Mouse (Mus musculus): Measurements from ENCODE around the gene Rai14. TPM values are rescaled to one million over a fixed set of nuclear protein-coding genes. Genes with fewer than 3 reads are reported as not detected.
A peak's percentile ranks its signal among the peaks of the same experiment; 100 is the strongest.

Rai14 gene
- polyA plus RNA-seq, 1 experiment from 2014 or later: 21.3 TPM

DNA sequence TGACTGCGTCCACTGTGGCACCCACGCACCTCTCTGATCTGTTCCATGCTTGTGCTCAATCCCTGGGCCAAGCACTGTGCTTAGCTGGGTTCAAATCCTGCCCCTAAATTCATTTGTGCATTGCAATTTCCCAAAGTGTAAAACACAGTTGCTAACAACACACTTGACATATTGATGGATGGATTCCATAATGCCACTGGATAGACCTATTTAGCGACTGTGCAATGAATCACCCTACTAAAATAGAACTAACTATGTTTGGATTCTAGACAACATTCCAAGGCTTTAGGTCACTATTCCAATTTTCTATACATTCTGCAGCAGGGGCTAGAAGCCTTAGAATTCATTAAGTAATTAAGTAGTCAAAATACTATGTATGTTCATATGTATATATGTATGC lies 73.7 kb downstream of the Rai14 start:
- no peak overlapping the region for H3K27ac ChIP-seq (ENCODE audit: low read length)
- H3K4me2 ChIP-seq (ENCODE audit: low read depth, low read length): no peak overlapping the region
- 78% methylated on average over 3 of the region's 3 CpGs for WGBS
- peaks cover 7% of the 10 kb centered on the region; the same call in 1 of the 2 replicates for H3K4me1 ChIP-seq (ENCODE audit: control insufficient read depth, insufficient read depth, low read length)
- no peaks in the 10 kb centered on the region for H3K9me3 ChIP-seq (replicated peaks; ENCODE audit: control insufficient read depth, low read length)
- no peaks in the 10 kb centered on the region for H3K36me3 ChIP-seq (ENCODE audit: control insufficient read depth, insufficient read depth, low read length)
- ATAC-seq (ENCODE audit: insufficient read depth, low FRiP score): no peak
- H3K27me3 ChIP-seq (ENCODE audit: control insufficient read depth, insufficient read depth, low read length): no peaks in the 10 kb centered on the region
- no peak overlapping the region for H3K4me3 ChIP-seq (replicated peaks; ENCODE audit: low read length)
- no peak overlapping the region for H3K9ac ChIP-seq (ENCODE audit: low read length)

DNA sequence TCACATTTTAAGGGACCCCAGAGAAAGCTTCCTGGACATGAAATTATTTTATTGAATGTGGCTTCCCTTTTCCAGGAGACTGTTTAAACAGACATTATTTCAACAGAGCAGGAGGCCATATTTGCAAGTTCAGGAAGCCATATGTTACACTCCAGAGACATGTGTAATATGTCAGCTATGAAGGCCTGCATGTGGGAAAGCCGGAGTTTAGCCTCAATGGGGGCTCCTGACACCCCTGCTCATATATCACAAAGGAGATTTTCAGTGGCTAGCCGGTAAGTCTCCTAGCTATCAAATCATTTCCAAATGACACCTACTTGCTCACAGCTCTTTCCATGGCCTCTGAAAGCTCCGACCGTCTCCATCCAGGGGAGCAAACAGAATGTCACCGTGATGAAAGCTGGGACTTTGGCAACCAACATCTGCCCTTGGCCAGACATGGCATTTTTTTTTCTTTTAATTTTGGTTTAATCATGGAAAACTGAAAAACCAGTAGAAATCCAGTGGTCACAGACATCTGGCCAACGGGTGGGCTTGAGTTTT lies 77.1 kb downstream of the Rai14 start:
- WGBS: 55% methylated on average over 6 of the region's 6 CpGs
- Histone ChIP-seq H3K4me3 (replicated peaks; ENCODE audit: low read length) (no peak overlapping the region), H3K36me3 (ENCODE audit: control insufficient read depth, insufficient read depth, low read length) (no peaks in the 10 kb centered on the region), H3K4me1 (ENCODE audit: control insufficient read depth, insufficient read depth, low read length) (peaks cover 14% of the 10 kb centered on the region), H3K9ac (ENCODE audit: low read length) (no peak overlapping the region), H3K9me3 (replicated peaks; ENCODE audit: control insufficient read depth, low read length) (no peaks in the 10 kb centered on the region), H3K27me3 (ENCODE audit: control insufficient read depth, insufficient read depth, low read length) (no peaks in the 10 kb centered on the region), H3K27ac (ENCODE audit: low read length) (0 out of 2 replicates have a peak overlapping the region, but pooled peaks have one; percentile 1), H3K4me2 (ENCODE audit: low read depth, low read length) (no peak overlapping the region)
- peak; percentile 8; the same call in 1 of the 2 replicates for ATAC-seq (ENCODE audit: insufficient read depth, low FRiP score)

DNA sequence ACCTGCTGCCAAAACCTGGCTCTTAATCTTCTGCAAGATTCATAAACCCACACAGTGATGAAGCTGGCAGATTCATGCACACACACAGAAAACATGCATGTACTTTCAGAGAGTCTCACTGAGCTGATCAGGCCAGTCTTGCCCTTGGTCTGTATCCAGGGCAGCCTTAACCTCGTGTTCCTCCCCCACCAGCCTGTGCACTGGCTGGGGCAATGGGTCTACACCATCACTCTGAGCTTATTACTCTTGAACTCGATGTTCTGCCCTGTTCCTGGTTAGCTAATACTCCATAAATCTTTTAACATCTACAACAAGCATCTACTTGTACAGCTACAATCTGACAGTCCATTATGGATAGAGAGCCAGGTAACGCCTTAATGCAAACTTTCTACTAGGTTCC lies 77.6 kb downstream of the Rai14 start:
- no peak for ATAC-seq (ENCODE audit: insufficient read depth, low FRiP score)
- Histone ChIP-seq H3K4me2 (ENCODE audit: low read depth, low read length) (no peak overlapping the region), H3K36me3 (ENCODE audit: control insufficient read depth, insufficient read depth, low read length) (peaks cover 2% of the 10 kb centered on the region; the same call in 1 of the 2 replicates), H3K4me3 (replicated peaks; ENCODE audit: low read length) (no peak overlapping the region), H3K4me1 (ENCODE audit: control insufficient read depth, insufficient read depth, low read length) (peaks cover 14% of the 10 kb centered on the region), H3K9ac (ENCODE audit: low read length) (no peak overlapping the region), H3K27me3 (ENCODE audit: control insufficient read depth, insufficient read depth, low read length) (no peaks in the 10 kb centered on the region), H3K27ac (ENCODE audit: low read length) (no peak overlapping the region), H3K9me3 (replicated peaks; ENCODE audit: control insufficient read depth, low read length) (no peaks in the 10 kb centered on the region)
- WGBS: 58% methylated on average over 3 of the region's 3 CpGs

DNA sequence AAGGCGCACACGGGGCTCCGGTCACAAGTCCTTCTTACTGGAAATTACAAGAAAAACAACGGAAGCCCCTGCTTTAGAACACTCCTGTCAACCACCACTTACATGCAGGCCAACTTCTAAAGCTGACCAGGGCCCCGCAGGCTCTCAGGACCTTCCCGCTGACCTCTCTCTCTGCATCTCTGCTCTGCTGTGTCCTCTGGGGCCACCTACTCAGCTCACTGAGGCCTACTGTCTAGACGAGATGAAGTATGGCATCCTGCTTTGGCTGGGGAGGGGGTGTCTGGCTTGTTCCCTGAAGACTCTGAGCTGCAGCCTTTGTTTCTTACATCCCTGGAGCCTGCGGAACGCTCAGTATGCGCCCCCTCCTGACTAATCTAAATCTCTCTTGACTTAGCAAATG lies 79.3 kb downstream of the Rai14 start:
- Histone ChIP-seq H3K4me3 (replicated peaks; ENCODE audit: low read length) (no peak overlapping the region), H3K4me1 (ENCODE audit: control insufficient read depth, insufficient read depth, low read length) (peaks cover 14% of the 10 kb centered on the region), H3K27ac (ENCODE audit: low read length) (peak overlapping the region; percentile 66), H3K27me3 (ENCODE audit: control insufficient read depth, insufficient read depth, low read length) (no peaks in the 10 kb centered on the region), H3K9ac (ENCODE audit: low read length) (peak overlapping the region; percentile 55), H3K36me3 (ENCODE audit: control insufficient read depth, insufficient read depth, low read length) (peaks cover 4% of the 10 kb centered on the region; the same call in 1 of the 2 replicates), H3K9me3 (replicated peaks; ENCODE audit: control insufficient read depth, low read length) (no peaks in the 10 kb centered on the region), H3K4me2 (ENCODE audit: low read depth, low read length) (no peak overlapping the region)
- peak; percentile 73; the same call in 1 of the 2 replicates for ATAC-seq (ENCODE audit: insufficient read depth, low FRiP score)
- 32% methylated on average over 10 of the region's 10 CpGs for WGBS

DNA sequence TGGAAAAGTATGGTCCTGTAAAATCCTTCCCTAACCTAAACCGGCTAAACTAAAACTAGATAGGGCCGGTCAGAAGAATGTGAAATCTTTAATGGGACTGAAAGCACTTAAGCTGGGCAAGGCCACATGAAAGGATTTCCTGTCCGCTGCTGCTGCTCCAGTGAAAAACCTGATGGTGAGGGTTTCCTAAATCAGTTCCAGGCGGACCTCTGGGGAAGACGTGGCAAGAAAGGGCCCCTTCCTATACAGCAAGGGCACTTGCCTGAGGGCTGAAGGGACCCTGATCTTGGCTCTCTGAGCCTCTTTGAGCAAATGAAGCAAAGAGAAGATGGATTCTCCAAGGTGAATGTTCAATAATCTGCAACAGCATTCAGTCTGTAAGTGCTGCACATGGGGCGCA lies 80.2 kb downstream of the Rai14 start:
- Histone ChIP-seq H3K4me3 (replicated peaks; ENCODE audit: low read length) (no peak overlapping the region), H3K9me3 (replicated peaks; ENCODE audit: control insufficient read depth, low read length) (no peaks in the 10 kb centered on the region), H3K9ac (ENCODE audit: low read length) (no peak overlapping the region), H3K4me1 (ENCODE audit: control insufficient read depth, insufficient read depth, low read length) (peaks cover 14% of the 10 kb centered on the region), H3K27me3 (ENCODE audit: control insufficient read depth, insufficient read depth, low read length) (no peaks in the 10 kb centered on the region), H3K36me3 (ENCODE audit: control insufficient read depth, insufficient read depth, low read length) (peaks cover 4% of the 10 kb centered on the region; the same call in 1 of the 2 replicates), H3K4me2 (ENCODE audit: low read depth, low read length) (no peak overlapping the region), H3K27ac (ENCODE audit: low read length) (no peak overlapping the region; the same call in 1 of the 2 replicates)
- no peak for ATAC-seq (ENCODE audit: insufficient read depth, low FRiP score)
- WGBS: 62% methylated on average over 6 of the region's 6 CpGs

DNA sequence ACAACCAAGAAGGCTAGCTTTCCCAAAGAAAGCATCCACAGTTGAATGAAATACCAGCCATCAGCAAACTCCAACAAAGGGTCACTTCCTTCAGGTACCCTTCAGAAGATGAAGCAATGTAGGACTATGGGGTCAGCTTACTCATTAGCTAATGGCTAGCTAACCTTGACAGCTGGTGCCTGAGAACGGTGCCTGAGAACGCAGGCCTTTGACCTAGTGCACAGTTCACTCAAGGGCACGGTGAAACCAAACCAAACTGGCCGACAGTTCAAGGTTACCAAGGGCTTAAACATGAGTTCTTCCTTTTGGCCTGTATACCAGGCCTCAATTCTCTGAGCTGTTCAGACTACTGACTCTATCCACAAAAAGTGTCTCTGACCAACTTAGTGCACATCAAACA lies 81.0 kb downstream of the Rai14 start:
- Histone ChIP-seq H3K27ac (ENCODE audit: low read length) (no peak overlapping the region), H3K9me3 (replicated peaks; ENCODE audit: control insufficient read depth, low read length) (no peaks in the 10 kb centered on the region), H3K4me3 (replicated peaks; ENCODE audit: low read length) (no peak overlapping the region), H3K4me1 (ENCODE audit: control insufficient read depth, insufficient read depth, low read length) (peaks cover 14% of the 10 kb centered on the region), H3K27me3 (ENCODE audit: control insufficient read depth, insufficient read depth, low read length) (no peaks in the 10 kb centered on the region), H3K4me2 (ENCODE audit: low read depth, low read length) (no peak overlapping the region), H3K9ac (ENCODE audit: low read length) (no peak overlapping the region), H3K36me3 (ENCODE audit: control insufficient read depth, insufficient read depth, low read length) (peaks cover 4% of the 10 kb centered on the region; the same call in 1 of the 2 replicates)
- ATAC-seq (ENCODE audit: insufficient read depth, low FRiP score): no peak
- 71% methylated on average over 4 of the region's 4 CpGs for WGBS

DNA sequence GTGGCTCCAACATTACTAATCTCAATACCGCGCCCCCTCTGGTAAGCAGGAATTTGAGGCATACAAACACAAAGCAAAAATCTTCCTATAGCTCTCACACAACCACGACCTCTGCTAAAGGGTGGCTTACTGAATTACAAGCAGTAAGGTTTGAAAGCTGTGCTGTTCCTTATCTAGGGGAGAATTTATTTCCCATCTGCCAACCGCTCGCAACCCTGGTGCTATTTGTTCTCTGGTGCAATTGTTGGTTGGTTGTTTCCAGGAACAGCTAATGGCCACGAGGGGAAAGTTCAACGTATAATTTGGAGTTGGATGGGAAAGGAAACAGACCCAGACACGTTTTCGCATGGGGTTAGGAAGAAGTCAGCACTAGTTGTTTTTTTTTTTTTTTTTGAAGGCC lies 81.8 kb downstream of the Rai14 start:
- WGBS: 73% methylated on average over 9 of the region's 9 CpGs
- Histone ChIP-seq H3K4me2 (ENCODE audit: low read depth, low read length) (no peak overlapping the region), H3K27ac (ENCODE audit: low read length) (no peak overlapping the region), H3K4me3 (replicated peaks; ENCODE audit: low read length) (no peak overlapping the region), H3K36me3 (ENCODE audit: control insufficient read depth, insufficient read depth, low read length) (peaks cover 4% of the 10 kb centered on the region; the same call in 1 of the 2 replicates), H3K4me1 (ENCODE audit: control insufficient read depth, insufficient read depth, low read length) (peaks cover 12% of the 10 kb centered on the region), H3K9ac (ENCODE audit: low read length) (no peak overlapping the region), H3K27me3 (ENCODE audit: control insufficient read depth, insufficient read depth, low read length) (no peaks in the 10 kb centered on the region), H3K9me3 (replicated peaks; ENCODE audit: control insufficient read depth, low read length) (no peaks in the 10 kb centered on the region)
- no peak for ATAC-seq (ENCODE audit: insufficient read depth, low FRiP score)

DNA sequence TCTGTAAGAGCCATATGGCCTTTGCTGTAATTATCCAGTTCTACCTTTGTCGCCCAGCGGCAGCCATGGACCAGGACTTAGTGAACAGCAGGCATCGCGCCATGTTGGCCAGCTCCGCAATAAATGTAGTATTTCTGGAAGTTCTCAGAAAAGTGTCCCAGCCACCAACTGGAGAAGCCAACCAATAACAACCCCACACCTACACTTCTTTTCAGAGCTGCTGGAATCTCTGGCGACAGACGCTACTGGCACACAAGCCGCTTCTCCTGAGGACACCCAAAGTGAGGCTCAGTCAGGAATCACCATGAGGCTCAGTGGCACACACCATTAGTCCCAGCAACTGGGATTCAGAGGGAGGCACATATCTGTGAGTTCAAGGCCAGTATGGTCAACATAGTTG lies 82.4 kb downstream of the Rai14 start:
- Histone ChIP-seq H3K9me3 (replicated peaks; ENCODE audit: control insufficient read depth, low read length) (no peaks in the 10 kb centered on the region), H3K9ac (ENCODE audit: low read length) (no peak overlapping the region), H3K4me1 (ENCODE audit: control insufficient read depth, insufficient read depth, low read length) (peaks cover 12% of the 10 kb centered on the region), H3K27ac (ENCODE audit: low read length) (no peak overlapping the region), H3K36me3 (ENCODE audit: control insufficient read depth, insufficient read depth, low read length) (peaks cover 4% of the 10 kb centered on the region; the same call in 1 of the 2 replicates), H3K4me2 (ENCODE audit: low read depth, low read length) (no peak overlapping the region), H3K27me3 (ENCODE audit: control insufficient read depth, insufficient read depth, low read length) (no peaks in the 10 kb centered on the region), H3K4me3 (replicated peaks; ENCODE audit: low read length) (no peak overlapping the region)
- 98% methylated on average over 8 of the region's 8 CpGs for WGBS
- ATAC-seq (ENCODE audit: insufficient read depth, low FRiP score): no peak

DNA sequence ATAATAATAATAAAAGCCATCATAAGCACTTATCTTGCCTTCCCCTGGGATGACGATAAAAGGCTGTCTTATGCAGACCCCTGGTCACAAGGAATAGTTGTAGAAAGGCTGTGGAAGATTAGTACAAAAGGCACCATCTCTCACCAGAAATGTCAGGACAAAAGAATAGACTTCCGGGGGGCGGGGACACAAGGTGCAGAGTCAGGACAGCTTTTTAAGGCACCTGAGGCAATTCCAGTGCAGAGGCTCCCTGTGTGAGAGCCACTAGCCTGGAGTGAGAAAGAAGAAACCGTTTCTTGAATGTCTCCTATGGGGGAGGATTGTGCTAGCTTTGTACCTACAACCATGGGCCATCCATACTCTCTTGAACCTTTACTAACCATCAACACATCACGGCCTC lies 82.9 kb downstream of the Rai14 start:
- ATAC-seq (ENCODE audit: insufficient read depth, low FRiP score): no peak
- Histone ChIP-seq H3K4me2 (ENCODE audit: low read depth, low read length) (no peak overlapping the region), H3K4me3 (replicated peaks; ENCODE audit: low read length) (no peak overlapping the region), H3K9ac (ENCODE audit: low read length) (no peak overlapping the region), H3K4me1 (ENCODE audit: control insufficient read depth, insufficient read depth, low read length) (peaks cover 12% of the 10 kb centered on the region), H3K27ac (ENCODE audit: low read length) (no peak overlapping the region), H3K36me3 (ENCODE audit: control insufficient read depth, insufficient read depth, low read length) (peaks cover 4% of the 10 kb centered on the region; the same call in 1 of the 2 replicates), H3K27me3 (ENCODE audit: control insufficient read depth, insufficient read depth, low read length) (no peaks in the 10 kb centered on the region), H3K9me3 (replicated peaks; ENCODE audit: control insufficient read depth, low read length) (no peaks in the 10 kb centered on the region)
- WGBS: 93% methylated on average over 5 of the region's 5 CpGs
